Mouse (Mus musculus) gastrocnemius, postnatal 25 days (tissue): ENCODE measurements around the gene Hdac4. TPM values are rescaled to one million over a fixed set of nuclear protein-coding genes. Genes with fewer than 3 reads are reported as not detected.

Experiments
- DNase-seq: peaks from one replicate; pipeline ENCODE4 v3.0.0; 2022
- total RNA-seq, 2 experiments: library from RNA; stranded (reverse); gene quantifications; 1 replicate in 1 of 2; 2 replicates in 1 of 2; pipeline ENCODE4 v1.2.3; 2021

The Hdac4 gene
- total RNA-seq, 2 experiments from 2014 or later: 48.2 to 56.6 TPM

GRCm38 (mm10) chr1:92179070-92179469 is 16.4 kb downstream of the Hdac4 start:
- no peak for DNase-seq

GRCm38 (mm10) chr1:92178021-92178895 is 17.2 kb downstream of the Hdac4 start:
- no peak for DNase-seq

- no peak for DNase-seq
Measured at GRCm38 (mm10) chr1:92177599-92177998, 17.9 kb downstream of the Hdac4 start.

GRCm38 (mm10) chr1:92177196-92177595 is 18.3 kb downstream of the Hdac4 start:
- DNase-seq: no peak

GRCm38 (mm10) chr1:92175266-92175665 is 20.2 kb downstream of the Hdac4 start:
- DNase-seq: no peak

GRCm38 (mm10) chr1:92174898-92175255 is 20.6 kb downstream of the Hdac4 start:
- no peak for DNase-seq

- DNase-seq: no peak
Measured at GRCm38 (mm10) chr1:92174251-92174897, 21.1 kb downstream of the Hdac4 start.

- DNase-seq: no peak
Measured at GRCm38 (mm10) chr1:92170616-92171235, 24.8 kb downstream of the Hdac4 start.

- no peak for DNase-seq
Measured at GRCm38 (mm10) chr1:92169776-92170055, 25.8 kb downstream of the Hdac4 start.

GRCm38 (mm10) chr1:92168900-92169775 is 26.4 kb downstream of the Hdac4 start:
- DNase-seq: no peak

GRCm38 (mm10) chr1:92163932-92164331 is 31.6 kb downstream of the Hdac4 start:
- no peak for DNase-seq

GRCm38 (mm10) chr1:92159804-92160203 is 35.7 kb downstream of the Hdac4 start:
- no peak for DNase-seq

GRCm38 (mm10) chr1:92150201-92150600 is 45.3 kb downstream of the Hdac4 start:
- no peak for DNase-seq

- DNase-seq: no peak
Measured at GRCm38 (mm10) chr1:92148527-92148926, 47.0 kb downstream of the Hdac4 start.

- DNase-seq: peak; percentile 56
Measured at GRCm38 (mm10) chr1:92144868-92145534, 50.5 kb downstream of the Hdac4 start.

- no peak for DNase-seq
Measured at GRCm38 (mm10) chr1:92143331-92143895, 52.1 kb downstream of the Hdac4 start.

- DNase-seq: no peak
Measured at GRCm38 (mm10) chr1:92142793-92143192, 52.7 kb downstream of the Hdac4 start.

GRCm38 (mm10) chr1:92139001-92139400 is 56.5 kb downstream of the Hdac4 start:
- no peak for DNase-seq

- peak; percentile 68 for DNase-seq
Measured at GRCm38 (mm10) chr1:92137136-92137848, 58.2 kb downstream of the Hdac4 start.

GRCm38 (mm10) chr1:92136362-92136761 is 59.1 kb downstream of the Hdac4 start:
- DNase-seq: no peak

- no peak for DNase-seq
Measured at GRCm38 (mm10) chr1:92132181-92132580, 63.3 kb downstream of the Hdac4 start.
